Mouse (Mus musculus): ENCODE measurements at regions not wholly inside any gene's neighbourhood (a gene's known extent, or its start where the extent isn't known, plus 50 kb on each side); places are given as distances from the start of the nearest gene placed in this dataset.
"Not testable (repeated sequence)": the region's sequence is repeated elsewhere in the genome, so short reads cannot be mapped to it uniquely, and the experiment has no call there.

- DNase-seq: no peak
- intact Hi-C loops (cut with DNase I): no loop called here
Observed at GRCm38 (mm10) chr2:114723971-114724666, 69.4 kb upstream of the Dph6 start.

GRCm38 (mm10) chr2:114727197-114727596 is 72.4 kb upstream of the Dph6 start:
- intact Hi-C loops (cut with DNase I): no loop called here
- DNase-seq: no peak

GRCm38 (mm10) chr2:114734861-114735569 is 80.3 kb upstream of the Dph6 start:
- intact Hi-C loops (cut with DNase I): no loop called here

GRCm38 (mm10) chr2:114739421-114740212 is 84.9 kb upstream of the Dph6 start:
- intact Hi-C loops (cut with DNase I): no loop called here
- DNase-seq: no peak

More at GRCm38 (mm10) chr2:114734861-114735569, 80.3 kb upstream of the Dph6 start:
- no peak for DNase-seq

- DNase-seq: no peak
- intact Hi-C loops (cut with DNase I): no loop called here
Observed at GRCm38 (mm10) chr2:114763276-114763675, 108.5 kb upstream of the Dph6 start.

GRCm38 (mm10) chr2:114773723-114774122 is 119.0 kb upstream of the Dph6 start:
- intact Hi-C loops (cut with DNase I): not testable (repeated sequence)

GRCm38 (mm10) chr2:114774278-114774677 is 119.5 kb upstream of the Dph6 start:
- intact Hi-C loops (cut with DNase I): no loop called here
- DNase-seq: no peak

More at GRCm38 (mm10) chr2:114773723-114774122, 119.0 kb upstream of the Dph6 start:
- DNase-seq: not testable (repeated sequence)

- DNase-seq: no peak
- intact Hi-C loops (cut with DNase I): no loop called here
Observed at GRCm38 (mm10) chr2:114775532-114775931, 120.8 kb upstream of the Dph6 start.

- intact Hi-C loops (cut with DNase I): no loop called here
- DNase-seq: no peak
Observed at GRCm38 (mm10) chr2:114776176-114776575, 121.4 kb upstream of the Dph6 start.

GRCm38 (mm10) chr2:114782450-114782849 is 127.7 kb upstream of the Dph6 start:
- no peak for DNase-seq
- intact Hi-C loops (cut with DNase I): no loop called here

GRCm38 (mm10) chr2:114784191-114784590 is 129.4 kb upstream of the Dph6 start:
- intact Hi-C loops (cut with DNase I): no loop called here
- DNase-seq: no peak

- DNase-seq: no peak
- intact Hi-C loops (cut with DNase I): no loop called here
Observed at GRCm38 (mm10) chr2:114788251-114788650, 133.5 kb upstream of the Dph6 start.

GRCm38 (mm10) chr2:114796630-114797290 is 142.0 kb upstream of the Dph6 start:
- no peak for DNase-seq
- intact Hi-C loops (cut with DNase I): no loop called here

GRCm38 (mm10) chr2:114797291-114797650 is 142.5 kb upstream of the Dph6 start:
- no peak for DNase-seq
- intact Hi-C loops (cut with DNase I): no loop called here

GRCm38 (mm10) chr2:114803241-114803640 is 148.5 kb upstream of the Dph6 start:
- DNase-seq: no peak
- intact Hi-C loops (cut with DNase I): no loop called here

GRCm38 (mm10) chr2:114803928-114804327 is 149.2 kb upstream of the Dph6 start:
- intact Hi-C loops (cut with DNase I): no loop called here

GRCm38 (mm10) chr2:114805436-114806047 is 150.8 kb upstream of the Dph6 start:
- intact Hi-C loops (cut with DNase I): no loop called here
- DNase-seq: no peak

More at GRCm38 (mm10) chr2:114803928-114804327, 149.2 kb upstream of the Dph6 start:
- DNase-seq: no peak

- DNase-seq: no peak
- intact Hi-C loops (cut with DNase I): no loop called here
Observed at GRCm38 (mm10) chr2:114808046-114808445, 153.3 kb upstream of the Dph6 start.

GRCm38 (mm10) chr2:114812141-114812902 is 157.6 kb upstream of the Dph6 start:
- intact Hi-C loops (cut with DNase I): no loop called here
- peak in 1 of 2 experiments; percentile 5 for DNase-seq

- no peak for DNase-seq
- intact Hi-C loops (cut with DNase I): no loop called here
Observed at GRCm38 (mm10) chr2:114812903-114813290, 158.1 kb upstream of the Dph6 start.
